In genomic region chr5:52716742-52717448, GRCm38 (mm10) we compare ENCODE assay signal across 26 mouse cellular contexts. TPM values are rescaled to one million over a fixed set of nuclear protein-coding genes. Genes with fewer than 3 reads are reported as not detected.
DNase-seq lines count a peak whose midpoint lies in the region; ATAC-seq and TF ChIP-seq lines count a peak whose summit lies in the region.
"Had no signal": no experiment of that assay in that cellular context is flagged by ENCODE, and none has a peak within 500 bp of the region (broad histone marks: within the 10 kb centered on the region; RNA-seq: fewer than 3 reads in every experiment).

No protein-coding gene starts in this region.

- no peak overlapping the region for H3K9ac ChIP-seq in intestine, embryonic 15.5 days
- H3K9ac ChIP-seq in intestine, postnatal 0 days (ENCODE audit: low read depth, low read length): no peak overlapping the region
- H3K9ac ChIP-seq: heart, embryonic 13.5 days; hindbrain, embryonic 15.5 days; limb, embryonic 12.5 days; liver, embryonic 15.5 days; midbrain, embryonic 13.5 days; neural tube, embryonic 13.5 days had no signal

- no peaks in the 10 kb centered on the region for H3K27me3 ChIP-seq in intestine, embryonic 15.5 days (replicated peaks)
- H3K27me3 ChIP-seq in intestine, postnatal 0 days (replicated peaks; ENCODE audit: control insufficient read depth, insufficient read depth, low read length): no peaks in the 10 kb centered on the region
- H3K27me3 ChIP-seq in small intestine, adult 2 months (ENCODE audit: control insufficient read depth, insufficient read depth, low read length): no peaks in the 10 kb centered on the region
- H3K27me3 ChIP-seq in hindbrain, embryonic 10.5 days (ENCODE audit: insufficient read depth, poor library complexity, severe bottlenecking): no peaks in the 10 kb centered on the region
- H3K27me3 ChIP-seq: CH12.LX; heart, embryonic 13.5 days; hindbrain, embryonic 15.5 days; limb, embryonic 12.5 days; midbrain, embryonic 13.5 days; neural tube, embryonic 13.5 days had no signal

- WGBS in intestine, embryonic 15.5 days: 48% methylated on average over 5 of the region's 5 CpGs
- WGBS in intestine, postnatal 0 days: 33% methylated on average over 5 of the region's 5 CpGs
- WGBS in small intestine, adult 2 months: 27% methylated on average over 5 of the region's 5 CpGs
- WGBS in hindbrain, embryonic 10.5 days: 82% methylated on average over 5 of the region's 5 CpGs

- no peak overlapping the region for H3K27ac ChIP-seq in intestine, embryonic 15.5 days
- H3K27ac ChIP-seq in intestine, postnatal 0 days (ENCODE audit: low read depth, low read length): peak overlapping the region; percentile 35
- peak overlapping the region; percentile 50 for H3K27ac ChIP-seq in small intestine, adult 2 months (ENCODE audit: insufficient read depth, low read depth, low read length)
- H3K27ac ChIP-seq in hindbrain, embryonic 10.5 days: no peak overlapping the region
- H3K27ac ChIP-seq: heart, embryonic 13.5 days; hindbrain, embryonic 15.5 days; limb, embryonic 12.5 days; liver, embryonic 15.5 days; midbrain, embryonic 13.5 days; neural tube, embryonic 13.5 days had no signal

- no peaks in the 10 kb centered on the region for H3K9me3 ChIP-seq in intestine, embryonic 15.5 days
- no peaks in the 10 kb centered on the region for H3K9me3 ChIP-seq in intestine, postnatal 0 days (ENCODE audit: control insufficient read depth)
- no peaks in the 10 kb centered on the region for H3K9me3 ChIP-seq in hindbrain, embryonic 10.5 days
- H3K9me3 ChIP-seq: heart, embryonic 13.5 days; hindbrain, embryonic 15.5 days; limb, embryonic 12.5 days; liver, embryonic 15.5 days; megakaryocyte, embryonic 14.5 days; midbrain, embryonic 13.5 days; neural tube, embryonic 13.5 days had no signal

- no peak overlapping the region for H3K4me3 ChIP-seq in intestine, embryonic 15.5 days (replicated peaks)
- no peak overlapping the region for H3K4me3 ChIP-seq in intestine, postnatal 0 days (ENCODE audit: low read depth, low read length)
- no peak overlapping the region for H3K4me3 ChIP-seq in small intestine, adult 2 months (ENCODE audit: low read depth, low read length)
- no peak overlapping the region for H3K4me3 ChIP-seq in hindbrain, embryonic 10.5 days
- H3K4me3 ChIP-seq: heart, embryonic 13.5 days; hindbrain, embryonic 15.5 days; limb, embryonic 12.5 days; liver, embryonic 15.5 days; megakaryocyte, embryonic 14.5 days; midbrain, embryonic 13.5 days; neural tube, embryonic 13.5 days had no signal

- H3K4me2 ChIP-seq in intestine, embryonic 15.5 days (replicated peaks): no peak overlapping the region
- H3K4me2 ChIP-seq in intestine, postnatal 0 days (replicated peaks; ENCODE audit: low read depth): no peak overlapping the region
- H3K4me2 ChIP-seq: heart, embryonic 13.5 days; hindbrain, embryonic 15.5 days; limb, embryonic 12.5 days; liver, embryonic 15.5 days; midbrain, embryonic 13.5 days; neural tube, embryonic 13.5 days had no signal

- TF ChIP-seq POLR2A in small intestine, adult 2 months (IDR thresholded peaks at IDR 0.05; ENCODE audit: low read depth, low read length): no peak

- ATAC-seq in intestine, embryonic 15.5 days: peak; percentile 95
- peak; percentile 95 for ATAC-seq in intestine, postnatal 0 days
- ATAC-seq: activated CD4-positive, CD25-positive, alpha-beta regulatory T cell, adult 4 months; forebrain, embryonic 14.5 days; inflammation-experienced regulatory T-cells, adult 6 months; midbrain, embryonic 13.5 days had no signal

- peak; percentile 56 for DNase-seq in lung, postnatal 10 days
- no peak for DNase-seq in hindbrain, embryonic 10.5 days (ENCODE audit: low spot score)
- DNase-seq in layer of hippocampus, postnatal 10 days (ENCODE audit: low spot score in 2 of 2): no peak
- DNase-seq: adrenal gland, adult 2 months; adrenal gland, postnatal 36 days; cerebellum, adult 18-20 months; cerebellum, postnatal 10 days; gastrocnemius, postnatal 36 days; heart, postnatal 10 days; kidney, postnatal 4 days; layer of hippocampus, adult 9-11 months; thymus, postnatal 4 days had no signal

- H3K4me1 ChIP-seq in intestine, embryonic 15.5 days (replicated peaks): no peaks in the 10 kb centered on the region
- no peaks in the 10 kb centered on the region for H3K4me1 ChIP-seq in intestine, postnatal 0 days (replicated peaks; ENCODE audit: control insufficient read depth, insufficient read depth, low read length)
- peaks cover 11% of the 10 kb centered on the region; the same call in 1 of the 2 replicates for H3K4me1 ChIP-seq in small intestine, adult 2 months (ENCODE audit: control insufficient read depth, insufficient read depth, insufficient read length, low read length)
- no peaks in the 10 kb centered on the region for H3K4me1 ChIP-seq in hindbrain, embryonic 10.5 days (replicated peaks)
- H3K4me1 ChIP-seq: heart, embryonic 13.5 days; hindbrain, embryonic 15.5 days; limb, embryonic 12.5 days; midbrain, embryonic 13.5 days; neural tube, embryonic 13.5 days had no signal

- no peak for TF ChIP-seq CTCF in intestine, postnatal 0 days (IDR thresholded peaks at IDR 0.05; ENCODE audit: low read depth)
- TF ChIP-seq CTCF in small intestine, adult 2 months (IDR thresholded peaks at IDR 0.05; ENCODE audit: extremely low read depth, insufficient read length, insufficient replicate concordance, low read depth, low read length): no peak

- no peaks in the 10 kb centered on the region for H3K36me3 ChIP-seq in intestine, embryonic 15.5 days
- no peaks in the 10 kb centered on the region for H3K36me3 ChIP-seq in intestine, postnatal 0 days (ENCODE audit: control insufficient read depth, insufficient read depth)
- H3K36me3 ChIP-seq in small intestine, adult 2 months (ENCODE audit: control insufficient read depth, insufficient read depth, low read length): no peaks in the 10 kb centered on the region
- no peaks in the 10 kb centered on the region for H3K36me3 ChIP-seq in hindbrain, embryonic 10.5 days
- H3K36me3 ChIP-seq: heart, embryonic 13.5 days; hindbrain, embryonic 15.5 days; limb, embryonic 12.5 days; liver, embryonic 15.5 days; midbrain, embryonic 13.5 days; neural tube, embryonic 13.5 days had no signal

RNA-seq across cellular contexts. Expression of gene Pi4k2b, which starts 24.5 kb away (rescaled TPM):
- 20.7 and 23.4 TPM in 2 replicates for polyA plus RNA-seq in intestine, embryonic 15.5 days (2015; fragmentation: Nextera tagmentation; extraction: Ambion mirVana)
- polyA plus RNA-seq in intestine, postnatal 0 days (2015; fragmentation: Nextera tagmentation; extraction: Ambion mirVana): 40.9 and 43.1 TPM in 2 replicates
- polyA plus RNA-seq in small intestine, adult 2 months (2012; rRNA removed): 62.1 and 149 TPM in 2 replicates
- 15.7 and 16.5 TPM in 2 replicates for polyA plus RNA-seq in hindbrain, embryonic 10.5 days (2016; fragmentation: Nextera tagmentation; extraction: Ambion mirVana)
- 1 to 10 TPM; 3.0 to 4.9 TPM for total RNA-seq in layer of hippocampus, postnatal 10 days (2021)

RNA-seq across cellular contexts. Expression of gene Sepsecs, which starts 47.4 kb away (rescaled TPM):
- polyA plus RNA-seq in intestine, embryonic 15.5 days (2015; fragmentation: Nextera tagmentation; extraction: Ambion mirVana): 11.5 and 12.4 TPM in 2 replicates
- 8.9 and 9.1 TPM in 2 replicates for polyA plus RNA-seq in intestine, postnatal 0 days (2015; fragmentation: Nextera tagmentation; extraction: Ambion mirVana)
- 1.9 and 4.1 TPM in 2 replicates for polyA plus RNA-seq in small intestine, adult 2 months (2012; rRNA removed)
- 7.4 and 9.3 TPM in 2 replicates for polyA plus RNA-seq in hindbrain, embryonic 10.5 days (2016; fragmentation: Nextera tagmentation; extraction: Ambion mirVana)
- 10 to 100 TPM; 10.0 to 10.6 TPM for total RNA-seq in layer of hippocampus, postnatal 10 days (2021)

RNA-seq across cellular contexts. Expression of gene Zcchc4, which starts 58.3 kb away (rescaled TPM):
- polyA plus RNA-seq in intestine, embryonic 15.5 days (2015; fragmentation: Nextera tagmentation; extraction: Ambion mirVana): 12.3 and 12.7 TPM in 2 replicates
- 4.2 TPM in 2 replicates for polyA plus RNA-seq in intestine, postnatal 0 days (2015; fragmentation: Nextera tagmentation; extraction: Ambion mirVana)
- polyA plus RNA-seq in small intestine, adult 2 months (2012; rRNA removed): 2.0 and 3.4 TPM in 2 replicates
- polyA plus RNA-seq in hindbrain, embryonic 10.5 days (2016; fragmentation: Nextera tagmentation; extraction: Ambion mirVana): 15.9 and 18.0 TPM in 2 replicates
- total RNA-seq in layer of hippocampus, postnatal 10 days (2021): 1 to 10 TPM; 9.4 to 9.8 TPM

Comparison
In these comparisons a context has a peak if more than half of its experiments do, and no peak if none do; other contexts are left out.
1. H3K27ac ChIP-seq: peak in intestine, postnatal 0 days (single experiment) and small intestine, adult 2 months (single experiment); none in intestine, embryonic 15.5 days (single experiment) and hindbrain, embryonic 10.5 days (single experiment).